Mouse (Mus musculus): ENCODE data around the gene Tuba3a.

Tuba3a gene

GRCm38 (mm10) chr6:125313546-125314230 lies 27.8 kb upstream of the Tuba3a start, which contains the start of gene Ltbr:
Gene Ltbr, minus strand, starts transcription at chr6:125313885.
- POLR2A ChIA-PET: interaction anchor here in 3 of 4 experiments (0.6 to 1.3 kb wide), 8 partner anchors 9 to 263 kb away, joined by 3 to 5 read pairs (median 3); partner anchors contain the start of genes Mrpl51 (in 1 of the 3) and Ncapd2 (in 1 of the 3)
- CTCF ChIA-PET: interaction anchor here in 1 of 4 experiments (0.7 kb wide), 1 partner anchor 35 kb away, joined by 4 read pairs; no protein-coding TSS in a partner anchor

GRCm38 (mm10) chr6:125312581-125313355 lies 26.9 kb upstream of the Tuba3a start:
- POLR2A ChIA-PET: interaction anchor here in 2 of 4 experiments (1.0 to 1.5 kb wide), 3 partner anchors 8 to 93 kb away, joined by 3 to 4 read pairs (median 3); partner anchors contain the start of gene Scnn1a (in 1 of the 2)
- CTCF ChIA-PET: interaction anchor here in 1 of 4 experiments (1.0 kb wide), 1 partner anchor 290 kb away, joined by 3 read pairs; no protein-coding TSS in a partner anchor

DNA sequence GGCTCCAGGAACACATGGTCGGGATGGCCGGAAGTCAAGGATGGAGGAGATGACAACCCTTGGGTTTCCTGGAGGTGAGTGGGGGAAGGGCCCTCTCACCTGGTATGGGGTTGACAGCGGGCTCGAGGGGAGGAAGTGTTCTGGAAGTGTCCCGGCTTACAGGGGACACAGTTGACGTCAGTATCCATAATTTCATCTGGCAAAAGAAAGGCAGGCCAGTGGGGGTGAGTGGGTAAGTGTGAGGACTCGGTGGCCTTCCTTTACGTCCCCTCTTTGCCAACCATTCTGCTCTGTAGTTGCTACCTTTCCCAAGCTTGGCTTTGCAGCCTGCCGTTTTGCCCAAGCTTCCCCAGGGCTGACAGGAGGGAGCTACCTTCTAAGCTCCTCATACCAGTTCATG lies 26.3 kb upstream of the Tuba3a start:
- POLR2A ChIA-PET: interaction anchor here in 2 of 4 experiments (1.0 to 1.5 kb wide), 3 partner anchors 8 to 94 kb away, joined by 3 to 4 read pairs (median 3); partner anchors contain the start of gene Scnn1a (in 1 of the 2)
- CTCF ChIA-PET: interaction anchor here in 1 of 4 experiments (1.0 kb wide), 1 partner anchor 291 kb away, joined by 3 read pairs; no protein-coding TSS in a partner anchor

GRCm38 (mm10) chr6:125309406-125309805 lies 23.6 kb upstream of the Tuba3a start:
- ChIA-PET CTCF (interaction anchor here (0.5 to 1.5 kb wide), 7 partner anchors 9 to 963 kb away, joined by 3 to 7 read pairs (median 3); no protein-coding TSS in a partner anchor), POLR2A (interaction anchor here in 3 of 4 experiments (0.6 to 2.0 kb wide), 17 partner anchors 9 to 449 kb away, joined by 3 to 7 read pairs (median 4); partner anchors contain the start of genes Scnn1a (in 2 of the 3), Gapdh (in 1 of the 3), Mrpl51 (in 1 of the 3) and Ncapd2 (in 1 of the 3))

DNA sequence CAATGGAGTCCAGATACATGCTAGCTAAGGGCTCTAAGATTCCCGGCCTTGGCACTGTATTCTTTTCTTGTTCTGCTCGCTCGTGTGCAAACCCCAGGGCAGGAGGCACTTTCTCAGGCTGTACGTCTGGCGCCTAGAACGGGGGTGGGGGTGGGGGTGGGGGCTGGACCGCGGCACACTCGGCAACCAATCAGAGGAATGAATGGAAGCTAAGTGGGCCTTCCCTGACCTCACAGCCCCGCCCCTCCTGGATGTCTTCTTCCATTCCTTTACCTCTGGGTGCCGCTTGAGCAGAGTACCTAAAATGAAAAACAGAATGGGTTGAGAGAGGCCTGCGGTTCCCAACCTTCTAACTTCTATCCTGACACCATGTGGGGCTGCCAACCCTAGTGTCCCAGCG lies 23.1 kb upstream of the Tuba3a start:
- POLR2A ChIA-PET: interaction anchor here in 3 of 4 experiments (0.6 to 2.0 kb wide), 17 partner anchors 10 to 449 kb away, joined by 3 to 7 read pairs (median 4); partner anchors contain the start of genes Scnn1a (in 2 of the 3), Gapdh (in 1 of the 3), Mrpl51 (in 1 of the 3) and Ncapd2 (in 1 of the 3)
- CTCF ChIA-PET: interaction anchor here in 3 of 4 experiments (0.6 to 1.5 kb wide), 6 partner anchors 9 to 560 kb away, joined by 3 to 7 read pairs (median 4); no protein-coding TSS in a partner anchor

DNA sequence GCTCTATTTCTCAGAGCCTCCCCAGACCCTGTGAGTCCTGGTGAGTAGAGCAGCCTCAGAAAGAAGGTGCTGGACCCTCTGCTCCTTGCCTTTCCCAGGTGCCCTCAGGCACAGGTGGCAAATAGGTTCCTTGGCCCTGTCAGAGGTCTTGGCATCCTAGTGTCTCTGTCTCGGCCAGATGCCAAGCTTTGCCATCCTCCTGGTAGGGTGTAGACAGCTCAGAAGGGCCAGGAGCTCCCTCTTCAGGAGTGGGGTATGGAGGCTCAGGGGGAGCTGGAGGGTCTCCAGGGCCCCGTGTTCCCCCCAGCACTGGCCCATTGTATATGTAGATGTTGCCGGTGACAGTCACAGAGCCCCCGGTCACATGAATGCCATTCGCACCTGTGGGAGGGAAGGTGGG lies 21.2 kb upstream of the Tuba3a start:
- POLR2A ChIA-PET: interaction anchor here in 1 of 4 experiments (0.7 to 1.1 kb wide), 2 partner anchors 37 to 54 kb away, joined by 3 to 5 read pairs; no protein-coding TSS in a partner anchor
- CTCF ChIA-PET: interaction anchor here in 1 of 4 experiments (0.6 kb wide), 1 partner anchor 1844 kb away, joined by 3 read pairs; no protein-coding TSS in a partner anchor

- POLR2A ChIA-PET: interaction anchor here in 2 of 4 experiments (0.5 to 1.2 kb wide), 2 partner anchors 66 to 375 kb away, joined by 3 to 5 read pairs; no protein-coding TSS in a partner anchor
- CTCF ChIA-PET: no interaction called here
These were observed 19.6 kb upstream of the Tuba3a start for GRCm38 (mm10) chr6:125305465-125305864.

DNA sequence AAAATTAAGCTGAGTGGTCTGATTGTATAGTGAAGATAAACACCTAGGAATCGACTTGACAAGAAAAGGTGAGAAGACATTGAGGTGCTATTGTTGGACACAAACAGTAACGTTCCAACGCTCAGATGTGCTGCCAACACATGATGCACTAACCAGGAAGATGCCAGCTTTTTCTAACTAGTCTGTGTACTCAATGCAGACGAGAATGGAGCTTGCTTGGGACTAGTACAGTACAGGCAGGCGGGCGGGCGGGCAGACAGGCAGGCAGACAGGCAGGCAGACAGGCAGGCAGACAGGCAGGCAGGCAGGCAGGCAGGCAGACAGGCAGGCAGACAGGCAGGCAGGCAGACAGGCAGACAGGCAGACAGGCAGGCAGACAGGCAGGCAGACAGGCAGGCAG lies 18.6 kb upstream of the Tuba3a start:
- ChIA-PET CTCF (interaction anchor here in 2 of 4 experiments (0.6 to 1.1 kb wide), 3 partner anchors 13 to 272 kb away, joined by 3 to 4 read pairs (median 3); no protein-coding TSS in a partner anchor), POLR2A (interaction anchor here in 2 of 4 experiments (0.7 kb wide), 3 partner anchors 61 to 139 kb away, joined by 3 read pairs; no protein-coding TSS in a partner anchor)

GRCm38 (mm10) chr6:125303242-125303641 lies 17.4 kb upstream of the Tuba3a start:
- POLR2A ChIA-PET: interaction anchor here in 1 of 4 experiments (0.7 kb wide), 1 partner anchor 107 kb away, joined by 3 read pairs; no protein-coding TSS in a partner anchor
- CTCF ChIA-PET: no interaction called here

DNA sequence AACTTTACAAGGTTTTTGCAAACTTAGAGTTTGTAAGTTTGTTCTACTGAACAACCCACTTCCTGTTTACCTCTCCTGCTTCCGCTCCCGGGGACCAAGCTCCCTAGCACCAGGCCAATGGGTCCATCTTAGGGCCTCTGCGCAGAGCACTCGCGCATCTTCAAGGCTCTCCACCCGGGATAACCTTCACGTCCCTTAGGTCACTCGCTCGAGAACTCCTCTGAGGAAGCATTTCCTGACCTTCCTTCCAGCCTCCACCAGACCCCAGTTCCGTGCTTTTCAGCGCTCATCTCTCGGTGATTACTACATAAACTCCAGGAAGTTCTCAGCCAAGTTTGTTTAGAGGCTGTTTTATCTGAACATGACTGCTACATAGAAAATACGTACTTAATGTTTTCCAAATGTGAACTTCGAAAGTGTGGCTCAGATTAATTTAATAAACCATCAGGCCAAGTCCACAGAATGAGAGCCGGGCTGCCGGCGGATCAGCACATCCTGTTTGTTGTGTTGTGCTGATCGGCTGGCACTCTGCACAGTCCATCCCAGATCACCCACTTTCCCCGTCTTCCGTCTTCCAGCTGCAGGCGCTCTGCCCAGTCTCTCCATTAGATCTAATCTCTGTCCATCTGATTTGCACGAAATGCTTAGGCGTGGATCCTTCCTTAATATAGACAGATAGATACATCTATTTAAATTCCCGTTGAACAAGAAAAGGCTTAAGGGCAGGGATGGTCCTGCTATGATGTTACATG lies 16.6 kb upstream of the Tuba3a start:
- ChIA-PET CTCF (no interaction called here), POLR2A (interaction anchor here in 2 of 4 experiments (0.6 to 0.8 kb wide), 4 partner anchors 106 to 176 kb away, joined by 3 to 5 read pairs (median 3); no protein-coding TSS in a partner anchor)

- CTCF ChIA-PET: no interaction called here
These were observed 15.1 kb upstream of the Tuba3a start for GRCm38 (mm10) chr6:125300982-125301381.

DNA sequence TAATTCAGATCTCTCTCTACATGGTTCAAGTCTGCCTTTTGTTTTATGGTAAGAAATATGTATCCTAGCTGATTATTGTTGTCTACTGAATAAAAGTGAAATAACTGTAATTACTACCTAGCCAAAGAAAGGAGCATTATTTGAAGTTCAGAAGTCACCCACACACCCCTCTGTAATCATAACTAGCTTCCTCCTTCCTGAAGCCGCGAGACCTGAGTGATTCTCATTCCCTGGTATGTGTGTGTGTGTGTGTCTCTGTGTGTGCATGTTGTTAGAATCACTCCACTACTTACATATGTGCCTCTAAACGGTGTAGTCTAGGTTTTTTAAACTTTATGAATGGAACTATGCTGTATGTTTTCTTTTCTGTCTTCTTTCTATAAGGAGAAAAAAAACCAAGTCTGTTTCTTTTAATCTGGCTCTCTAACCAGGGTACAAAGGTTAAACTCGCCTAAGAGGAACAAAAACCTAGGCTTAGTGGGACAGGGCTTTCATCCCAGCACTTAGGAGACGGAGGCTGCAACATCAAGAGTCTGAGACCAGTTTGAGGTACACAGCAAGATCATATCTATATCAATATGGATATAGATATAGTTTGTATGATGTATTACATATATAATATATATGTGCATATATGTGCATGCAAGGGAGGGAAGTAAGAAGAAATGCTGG lies 11.4 kb upstream of the Tuba3a start:
- POLR2A ChIA-PET: interaction anchor here in 1 of 4 experiments (1.0 to 1.7 kb wide), 2 partner anchors 24 to 28 kb away, joined by 3 to 4 read pairs; partner anchors contain the start of gene Scnn1a
- CTCF ChIA-PET: no interaction called here

More at GRCm38 (mm10) chr6:125300982-125301381, 15.1 kb upstream of the Tuba3a start:
- POLR2A ChIA-PET: interaction anchor here in 1 of 4 experiments (0.6 to 1.2 kb wide), 2 partner anchors 135 to 808 kb away, joined by 3 read pairs; no protein-coding TSS in a partner anchor

DNA sequence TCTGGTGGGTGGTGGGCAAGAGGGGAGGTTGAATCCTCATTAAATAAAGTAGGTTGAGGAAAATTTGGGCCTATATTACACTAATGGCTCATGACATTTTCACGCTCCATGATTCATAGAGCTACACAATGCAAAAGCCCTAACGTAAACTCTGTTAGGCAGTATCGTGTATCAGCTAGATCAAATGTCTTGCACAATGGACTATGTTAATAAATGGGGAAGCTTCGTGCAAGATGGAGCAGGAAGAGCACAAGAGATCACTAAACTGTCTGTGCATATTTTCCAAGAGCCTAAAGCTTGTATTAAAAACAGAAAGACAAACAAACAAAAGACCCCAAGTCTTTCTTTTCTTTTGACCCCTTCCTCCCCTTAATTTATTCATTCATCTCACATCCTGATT lies 8.2 kb upstream of the Tuba3a start:
- CTCF ChIA-PET: no interaction called here
- POLR2A ChIA-PET: no interaction called here

DNA sequence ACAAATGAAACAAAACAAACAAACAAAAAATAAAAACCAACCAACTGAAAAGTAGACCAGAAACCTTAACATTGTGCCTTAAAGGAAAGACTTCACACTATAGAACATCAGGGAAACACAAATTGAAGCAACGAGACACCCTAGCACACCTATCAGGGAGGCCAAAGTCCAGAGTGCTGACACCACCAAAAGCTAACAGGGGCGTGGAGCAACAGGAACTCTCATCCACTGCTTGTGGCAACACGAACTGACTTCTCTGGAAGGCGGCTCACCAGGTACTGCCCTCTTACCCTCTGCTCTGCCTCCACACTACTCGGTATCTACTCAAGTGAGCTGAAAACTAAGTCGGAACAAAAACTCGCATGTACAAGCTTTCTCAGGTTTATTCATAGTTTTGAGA lies 6.4 kb upstream of the Tuba3a start:
- POLR2A ChIA-PET: interaction anchor here in 1 of 4 experiments (0.5 kb wide), 1 partner anchor 34 kb away, joined by 3 read pairs; no protein-coding TSS in a partner anchor

GRCm38 (mm10) chr6:125291329-125291728 lies 5.5 kb upstream of the Tuba3a start:
- CTCF ChIA-PET: no interaction called here
- POLR2A ChIA-PET: no interaction called here

More for the DNA sequence above, 6.4 kb upstream of the Tuba3a start:
- CTCF ChIA-PET: no interaction called here

DNA sequence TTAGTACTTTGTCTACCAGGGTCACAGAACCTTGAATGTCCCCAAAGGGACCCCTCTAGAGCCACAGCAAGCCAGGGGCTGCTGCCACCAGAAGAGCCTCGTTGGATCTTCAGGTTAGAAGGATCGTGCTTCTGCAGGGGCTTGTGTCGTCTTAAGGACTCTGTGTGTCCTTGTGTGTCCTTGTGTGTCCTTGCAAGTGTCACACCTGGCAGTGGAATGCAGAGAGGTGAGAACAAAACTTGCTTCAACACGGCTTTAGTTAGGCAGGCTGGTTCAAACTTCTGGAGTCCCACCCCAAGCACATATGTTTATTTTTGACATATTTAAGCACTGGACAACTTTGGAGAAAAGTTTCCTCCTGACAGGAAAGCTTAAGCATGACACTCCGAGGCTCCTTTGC lies 2.9 kb upstream of the Tuba3a start:
- POLR2A ChIA-PET: interaction anchor here in 2 of 4 experiments (1.2 kb wide), 2 partner anchors 33 to 326 kb away, joined by 3 to 4 read pairs; partner anchors contain the start of gene Scnn1a (in 1 of the 2)
- CTCF ChIA-PET: no interaction called here

- POLR2A ChIA-PET: interaction anchor here in 2 of 4 experiments (1.0 kb wide), 2 partner anchors 34 to 95 kb away, joined by 3 read pairs; partner anchors contain the start of genes Mrpl51 (in 1 of the 2) and Ncapd2 (in 1 of the 2)
- CTCF ChIA-PET: interaction anchor here in 3 of 4 experiments (0.6 to 4.0 kb wide), 3 partner anchors 12 to 22 kb away, joined by 7 to 19 read pairs (median 12); no protein-coding TSS in a partner anchor
These were observed 1.1 kb upstream of the Tuba3a start for GRCm38 (mm10) chr6:125286944-125287343.

All from embryonic stem cell, embryonic (primary cell).